ENCODE assay signal across 8 mouse cellular contexts in the genomic region with DNA sequence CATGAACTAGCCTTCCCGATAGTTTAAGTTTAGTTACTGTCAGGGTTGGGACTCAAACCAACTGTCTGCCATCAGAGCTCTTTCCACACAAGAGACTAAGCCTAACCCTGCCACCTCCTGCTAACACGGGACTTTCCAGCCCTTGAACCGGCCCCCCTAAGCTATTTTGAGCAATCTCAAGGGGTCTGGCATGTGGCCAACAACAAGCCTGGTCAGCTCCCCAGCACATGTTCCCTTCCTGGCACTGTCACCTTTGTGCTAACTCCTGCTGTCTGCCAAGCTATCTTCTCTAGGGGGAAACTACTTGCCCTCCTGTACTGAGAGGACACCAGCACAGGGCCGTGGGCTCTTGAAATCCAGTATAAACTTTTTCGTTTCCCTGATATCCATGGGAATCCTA.
DNase-seq lines count a peak whose midpoint lies in the region; ATAC-seq and TF ChIP-seq lines count a peak whose summit lies in the region.

No protein-coding gene starts in this region.

- H3K4me3 ChIP-seq in lung, postnatal 0 days (ENCODE audit: low read depth, low read length), result no peak overlapping the region
- H3K4me3 ChIP-seq in brown adipose tissue, adult 24 weeks (ENCODE audit: insufficient read depth, low read depth, low read length), result no peak overlapping the region
- no peak overlapping the region for H3K4me3 ChIP-seq in heart, embryonic 15.5 days

- H3K9ac ChIP-seq in lung, postnatal 0 days (replicated peaks; ENCODE audit: low read depth), result no peak overlapping the region
- H3K9ac ChIP-seq in heart, embryonic 15.5 days, result no peak overlapping the region

- no peaks in the 10 kb centered on the region for H3K27me3 ChIP-seq in lung, postnatal 0 days (replicated peaks; ENCODE audit: insufficient read depth, low read length)
- no peaks in the 10 kb centered on the region for H3K27me3 ChIP-seq in heart, embryonic 15.5 days

- no peak for TF ChIP-seq CTCF in lung, postnatal 0 days (IDR thresholded peaks at IDR 0.05)

- H3K27ac ChIP-seq in lung, postnatal 0 days (ENCODE audit: low read length), result no peak overlapping the region
- peak overlapping the region; percentile 79 for H3K27ac ChIP-seq in brown adipose tissue, adult 24 weeks (replicated peaks; ENCODE audit: low read depth, low read length)
- H3K27ac ChIP-seq in heart, embryonic 15.5 days, result peak overlapping the region; percentile 88

- ATAC-seq in lung, postnatal 0 days, result peak; percentile 25; the same call in 1 of the 2 replicates
- peak; percentile 94 for ATAC-seq in heart, embryonic 15.5 days (replicated peaks; ENCODE audit: insufficient number of reproducible peaks, insufficient read depth, low FRiP score, low read depth)

- no peaks in the 10 kb centered on the region for H3K4me1 ChIP-seq in lung, postnatal 0 days (ENCODE audit: insufficient read depth, low read depth, low read length)
- no peaks in the 10 kb centered on the region for H3K4me1 ChIP-seq in brown adipose tissue, adult 24 weeks (ENCODE audit: control insufficient read depth, insufficient read depth, insufficient read length, low read length)
- H3K4me1 ChIP-seq in heart, embryonic 15.5 days (replicated peaks), result peaks cover 12% of the 10 kb centered on the region

- no peaks in the 10 kb centered on the region for H3K36me3 ChIP-seq in lung, postnatal 0 days (ENCODE audit: insufficient read depth, low read length)
- no peaks in the 10 kb centered on the region; the same call in 1 of the 2 replicates for H3K36me3 ChIP-seq in heart, embryonic 15.5 days

- peak; percentile 21 for DNase-seq in lung, postnatal 0 days (ENCODE audit: low spot score)
- DNase-seq in lung, postnatal 14 days, result no peak
- DNase-seq in urinary bladder, adult 18-20 months (ENCODE audit: low spot score in 2 of 2), result peak; percentile 54 to 62
- no peak for DNase-seq in left cerebral cortex, adult 9 months (ENCODE audit: low spot score in 2 of 2)
- no peak for DNase-seq in thymus, postnatal 10 days (ENCODE audit: low spot score in 2 of 2)
- DNase-seq in thymus, postnatal 0 days (ENCODE audit: low spot score), result no peak

- no peak overlapping the region for H3K4me2 ChIP-seq in lung, postnatal 0 days (replicated peaks; ENCODE audit: low read depth, low read length)
- H3K4me2 ChIP-seq in heart, embryonic 15.5 days, result no peak overlapping the region

- H3K9me3 ChIP-seq in lung, postnatal 0 days (ENCODE audit: low read length), result no peaks in the 10 kb centered on the region
- H3K9me3 ChIP-seq in heart, embryonic 15.5 days (replicated peaks), result no peaks in the 10 kb centered on the region

- WGBS in lung, postnatal 0 days, result 40% methylated on average over 5 of the region's 5 CpGs
- WGBS in heart, embryonic 15.5 days, result 16% methylated on average over 5 of the region's 5 CpGs

- no peak for TF ChIP-seq EP300 in lung, postnatal 0 days (IDR thresholded peaks at IDR 0.05)

Comparison
In these comparisons a context has a peak if more than half of its experiments do, and no peak if none do; other contexts are left out.
1. DNase-seq: peak in lung, postnatal 0 days (single experiment) and urinary bladder, adult 18-20 months (2 of 2); none in lung, postnatal 14 days (single experiment), left cerebral cortex, adult 9 months (0 of 2), thymus, postnatal 10 days (0 of 2) and thymus, postnatal 0 days (single experiment).